Mouse (Mus musculus): ENCODE results near the gene Phrf1.

- TF ChIP-seq POLR2A (IDR thresholded peaks at IDR 0.05; ENCODE audit: insufficient read depth, low read length) (no peak), CTCF (IDR thresholded peaks at IDR 0.05; ENCODE audit: low read depth, low read length) (no peak)
These were observed 15.5 kb upstream of the Phrf1 start for GRCm38 (mm10) chr7:141213133-141213532.
